Mouse (Mus musculus) thymus, adult 2 months (tissue): ENCODE measurements around the gene Manf.

ENCODE experiments used
- CTCF ChIP-seq: fragments of 200-500 bp; IDR thresholded peaks from 2 replicates; pipeline ENCODE4 v1.5.1; 2012; ENCODE audit warnings: mild to moderate bottlenecking, control low read depth, low read length, moderate library complexity, borderline replicate concordance; ENCODE audit not compliant: control insufficient read depth, poor library complexity, insufficient read depth; ENCODE audit errors: extremely low read depth
- POLR2A ChIP-seq: fragments of 200-500 bp; IDR thresholded peaks from 2 replicates; pipeline ENCODE4 v1.6.1; 2012; ENCODE audit warnings: mild to moderate bottlenecking, low read length, control low read depth, moderate library complexity; ENCODE audit not compliant: control insufficient read depth, poor library complexity, insufficient read depth; ENCODE audit errors: extremely low read depth

DNA sequence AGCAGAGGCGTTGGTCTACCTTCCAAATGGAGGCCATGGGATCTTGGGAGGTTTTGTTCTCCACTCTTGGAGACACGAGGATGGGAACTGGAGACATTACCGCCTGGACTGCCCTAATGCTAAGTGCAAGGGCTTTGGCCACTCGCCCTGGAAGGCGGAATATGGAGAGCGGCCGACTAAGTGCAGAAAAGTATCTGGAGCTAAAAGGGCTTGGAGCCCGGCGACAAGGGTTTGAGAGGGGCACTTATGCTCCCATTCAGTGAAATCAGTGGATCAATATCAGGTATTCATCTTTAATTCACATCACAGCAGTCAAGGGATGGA, 735 bp upstream of the Manf start:
- TF ChIP-seq CTCF, result no peak
- TF ChIP-seq POLR2A, result no peak
